Mouse (Mus musculus) c-Kit-negative CD71-positive TER-119-positive erythroid progenitor cells, embryonic 14.5 days (primary cell): Measurements from ENCODE around the gene Ncbp2.
"Not testable (repeated sequence)": the region's sequence is repeated elsewhere in the genome, so short reads cannot be mapped to it uniquely, and the experiment has no call there.

Source experiments
- DNase-seq: peaks from one replicate; pipeline ENCODE4 v3.0.0-alpha.2; 2013; ENCODE audit warnings: low read depth, low spot score

The Ncbp2 gene

DNA sequence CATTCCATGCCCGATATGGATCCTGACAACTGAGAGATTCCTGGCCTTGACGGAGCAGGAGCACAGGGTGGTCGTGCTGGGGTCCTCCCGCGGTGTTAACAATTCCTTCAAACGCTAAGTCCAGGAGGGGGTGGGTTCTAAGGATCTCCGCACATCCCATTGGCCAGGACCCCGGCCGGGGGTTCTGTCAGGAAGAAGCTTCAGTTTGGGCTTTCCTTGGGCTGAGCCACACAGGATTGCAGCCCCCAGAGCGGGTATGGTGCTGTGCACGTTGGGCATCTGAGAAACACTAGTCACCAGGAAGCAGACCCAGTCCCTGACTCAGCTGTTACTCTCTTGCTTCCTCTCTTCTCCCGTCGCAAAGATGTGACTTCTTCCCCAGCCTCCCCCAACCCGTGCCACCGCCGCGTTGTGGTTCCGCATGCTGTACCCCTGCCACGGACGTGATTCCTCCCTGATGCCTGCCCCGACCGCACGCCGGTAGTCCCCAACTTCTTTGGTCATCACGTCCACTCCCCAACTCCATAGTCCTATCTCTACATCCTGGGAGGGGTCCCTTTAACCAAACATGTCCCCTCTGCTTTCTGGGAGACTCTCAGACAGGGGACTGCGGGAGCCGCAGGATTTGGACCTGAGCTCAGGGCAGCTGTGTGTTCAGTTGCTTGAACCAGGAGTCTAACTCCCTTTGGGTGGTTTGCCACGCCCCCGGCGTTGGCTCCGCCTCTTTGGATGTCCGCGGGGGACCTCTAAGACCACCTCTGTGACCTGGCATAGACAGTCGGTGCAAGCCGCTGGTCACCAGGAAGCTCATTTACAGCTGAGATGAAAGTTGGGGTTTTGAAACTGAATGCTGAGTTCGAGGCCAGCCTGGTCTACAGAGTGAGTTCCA lies 13.0 kb upstream of the Ncbp2 start:
- no peak for DNase-seq

DNA sequence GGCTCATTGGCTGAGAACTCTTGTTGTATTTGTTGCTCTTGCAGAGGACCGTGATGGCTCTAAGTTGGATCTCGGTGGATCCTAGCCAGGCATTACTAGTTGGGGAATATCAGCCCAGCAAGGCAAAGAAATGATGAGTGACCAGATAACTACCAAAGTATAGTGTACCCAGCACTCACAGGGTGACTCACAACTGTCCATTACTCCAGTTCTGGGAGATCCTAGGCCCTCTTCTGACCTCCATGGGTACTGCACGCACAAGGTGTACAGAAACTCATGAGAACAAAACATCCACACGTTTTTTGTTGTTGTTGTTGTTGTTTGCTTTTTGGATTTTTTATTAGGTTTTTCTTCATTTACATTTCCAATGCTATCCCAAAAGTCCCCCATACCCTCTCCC lies 11.7 kb upstream of the Ncbp2 start:
- DNase-seq = no peak

DNA sequence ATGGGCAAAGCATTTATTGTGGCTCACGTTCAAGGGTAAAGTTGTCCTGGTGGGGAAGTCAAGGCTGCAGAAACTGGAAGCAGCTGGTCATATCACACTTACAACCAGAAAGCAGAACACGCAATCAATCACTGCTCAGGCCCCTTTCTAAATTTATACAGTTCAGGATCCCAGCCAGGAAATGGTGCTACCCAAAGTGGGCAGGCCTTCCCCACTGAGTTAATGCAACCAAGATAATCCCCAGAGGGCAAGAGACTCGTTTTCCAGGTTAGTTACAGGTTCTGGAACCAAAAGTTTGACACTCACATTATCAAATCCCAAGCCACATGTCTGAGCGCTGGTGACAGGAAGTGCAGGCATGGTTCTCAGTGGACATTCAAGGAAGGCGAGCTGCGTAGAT lies 9.5 kb upstream of the Ncbp2 start:
- no peak for DNase-seq

DNA sequence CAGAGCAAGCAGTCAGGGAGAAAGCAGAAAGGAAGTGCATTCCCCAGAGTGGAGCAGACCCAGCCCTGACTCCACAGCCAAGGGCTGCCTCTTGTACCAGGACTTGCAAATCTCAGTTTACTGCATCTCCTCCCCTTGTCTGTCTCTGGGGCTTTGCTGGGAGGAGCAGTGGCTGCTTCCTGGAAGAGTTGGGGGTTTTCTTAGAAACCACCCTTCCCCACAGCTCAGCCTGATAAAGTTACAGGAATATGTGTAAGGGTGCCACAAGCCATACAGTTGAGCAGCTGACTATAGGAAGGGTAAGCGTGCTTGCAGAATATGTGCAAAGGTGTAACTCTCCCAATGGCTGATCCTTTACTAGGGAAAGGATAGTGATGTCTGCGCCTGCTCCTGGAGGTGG lies 7.7 kb upstream of the Ncbp2 start:
- DNase-seq = no peak

DNA sequence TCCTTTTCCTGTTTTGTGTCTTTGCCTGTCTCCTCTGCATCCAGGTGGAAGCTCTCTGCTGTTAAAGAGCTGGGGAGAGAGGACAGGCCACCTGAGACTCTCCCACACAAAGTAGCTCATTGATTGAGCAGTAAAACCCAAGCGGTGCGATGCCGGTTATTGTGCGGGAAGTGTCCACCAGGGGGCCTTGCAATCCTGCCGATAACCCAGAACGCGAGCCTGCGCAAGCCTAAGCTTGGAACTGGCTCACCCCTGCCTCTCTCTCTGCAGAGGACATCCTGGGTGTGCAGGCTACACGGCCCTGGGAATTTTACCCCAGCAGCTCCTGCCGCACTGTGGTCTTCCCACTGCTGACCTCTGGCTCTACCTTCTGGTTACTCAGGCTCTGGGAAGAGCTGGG lies 4.3 kb upstream of the Ncbp2 start:
- DNase-seq = peak; percentile 32

DNA sequence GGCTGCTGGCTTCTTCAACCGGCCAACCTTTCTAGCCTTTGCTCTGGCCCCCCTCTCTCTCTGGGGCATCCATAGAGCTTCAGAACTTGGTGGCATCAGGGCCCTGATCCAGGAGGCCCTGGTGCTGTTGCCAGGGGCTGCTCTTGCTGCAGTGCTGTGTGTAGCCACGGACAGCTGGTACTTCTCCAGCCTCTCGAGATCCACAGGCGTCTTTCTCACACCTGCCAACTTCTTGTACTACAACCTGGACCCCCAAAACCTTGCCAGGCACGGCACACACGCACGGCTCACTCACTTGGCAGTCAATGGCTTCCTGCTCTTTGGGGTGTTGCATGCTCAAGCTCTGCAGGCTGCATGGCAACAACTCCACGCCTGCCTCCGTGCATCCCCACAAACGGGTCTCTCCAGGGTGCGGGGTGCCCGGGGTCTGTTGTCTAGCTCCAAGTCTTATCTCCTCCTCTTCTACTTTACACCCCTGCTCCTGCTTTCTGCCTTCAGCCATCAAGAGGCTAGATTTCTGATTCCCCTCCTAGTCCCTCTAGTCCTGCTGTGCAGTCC lies 3.5 kb upstream of the Ncbp2 start:
- no peak for DNase-seq

DNA sequence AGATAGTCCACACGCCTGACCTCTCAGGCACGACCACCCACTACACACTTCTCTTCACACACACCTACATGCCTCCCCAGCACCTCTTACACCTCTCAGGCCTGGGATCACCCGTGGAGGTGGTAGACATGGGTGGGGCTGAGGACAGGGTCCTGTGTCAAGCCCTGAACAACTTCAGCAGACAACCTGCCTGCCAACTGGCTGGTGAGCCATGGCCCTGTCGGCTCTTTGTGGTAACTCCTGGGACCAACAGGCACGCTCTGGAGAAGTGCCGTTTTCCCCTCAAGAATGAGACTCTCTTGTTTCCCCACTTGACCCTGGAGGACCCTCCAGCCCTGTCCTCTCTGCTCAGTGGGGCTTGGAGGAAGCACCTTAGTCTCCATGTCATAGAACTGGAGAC lies 2.9 kb upstream of the Ncbp2 start:
- DNase-seq = no peak

DNA sequence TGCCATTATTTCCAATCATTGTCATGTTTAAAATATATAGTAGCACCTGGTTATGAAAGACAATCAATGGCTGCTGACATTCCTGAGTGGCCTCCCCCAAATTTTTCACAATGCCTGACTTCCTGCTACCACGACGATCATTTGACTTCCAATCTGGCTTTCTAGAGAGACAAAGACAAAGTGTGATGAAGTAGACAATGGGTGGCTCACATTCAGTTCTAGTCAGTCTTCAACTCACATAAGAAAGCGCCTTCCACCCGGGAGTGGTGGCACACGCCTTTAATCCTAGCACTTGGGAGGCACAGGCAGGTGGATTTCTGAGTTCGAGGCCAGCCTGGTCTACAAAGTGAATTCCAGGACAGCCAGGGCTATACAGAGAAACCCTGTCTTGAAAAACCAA lies 2.3 kb upstream of the Ncbp2 start:
- DNase-seq = not testable (repeated sequence)

DNA sequence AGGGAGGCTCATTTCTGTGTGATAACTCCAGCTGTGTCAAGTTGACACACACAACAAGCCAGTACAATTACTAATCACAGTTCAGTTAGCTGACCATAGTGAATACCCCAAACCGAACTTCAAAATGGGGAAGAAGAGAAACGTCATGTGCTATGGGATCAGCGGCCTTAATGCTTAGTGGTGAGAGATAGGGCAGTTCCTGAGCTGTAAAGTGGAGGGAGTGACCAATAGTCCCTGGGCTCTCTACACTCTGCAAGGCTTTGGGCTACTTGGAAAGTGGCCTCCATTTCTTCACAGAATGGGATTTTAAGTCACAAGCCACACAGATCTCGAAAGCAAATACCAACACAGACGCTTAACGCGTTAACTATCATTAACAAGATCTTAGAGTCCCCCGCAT lies 980 bp upstream of the Ncbp2 start:
- peak; percentile 11 for DNase-seq

DNA sequence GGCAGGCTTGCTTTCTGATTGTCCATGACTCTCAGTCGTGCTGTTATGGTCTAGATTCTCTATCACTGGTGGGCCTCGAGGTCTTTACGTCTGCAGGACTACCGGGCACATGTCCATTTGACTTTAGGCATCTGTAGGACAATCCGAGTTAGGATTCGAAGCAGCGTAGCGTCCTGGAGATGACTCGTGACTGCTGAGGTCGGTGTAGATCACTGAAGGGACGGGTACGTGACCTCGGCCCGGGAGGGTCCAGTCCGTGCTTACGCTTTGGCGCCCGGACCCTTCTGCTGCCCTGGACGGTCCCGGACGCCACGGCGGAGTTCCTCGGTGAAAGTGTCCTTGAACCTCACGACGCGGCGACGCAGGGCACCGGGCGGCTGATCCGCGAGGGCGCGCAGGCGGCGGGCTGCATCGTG lies 404 bp upstream of the Ncbp2 start:
- DNase-seq = no peak

DNA sequence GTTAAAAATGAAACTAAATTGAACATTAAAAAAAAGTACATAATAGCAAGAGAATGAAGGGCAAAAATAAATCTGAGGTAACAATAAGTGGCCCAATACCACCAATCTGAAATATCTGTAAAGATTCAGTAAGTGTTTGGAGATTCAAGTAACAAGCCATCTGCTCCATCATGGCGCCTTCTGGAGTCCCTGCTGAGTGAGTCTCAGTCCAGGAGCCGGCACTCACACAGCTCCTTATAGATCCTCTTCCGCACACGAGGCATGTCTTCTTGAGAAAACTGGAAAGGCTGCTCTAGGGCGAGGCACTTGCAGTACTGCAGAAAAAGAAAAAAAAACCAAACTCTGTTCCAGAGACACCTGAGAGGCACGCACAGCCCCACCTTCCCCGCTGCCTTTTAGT lies 14.9 kb downstream of the Ncbp2 start:
- no peak for DNase-seq

DNA sequence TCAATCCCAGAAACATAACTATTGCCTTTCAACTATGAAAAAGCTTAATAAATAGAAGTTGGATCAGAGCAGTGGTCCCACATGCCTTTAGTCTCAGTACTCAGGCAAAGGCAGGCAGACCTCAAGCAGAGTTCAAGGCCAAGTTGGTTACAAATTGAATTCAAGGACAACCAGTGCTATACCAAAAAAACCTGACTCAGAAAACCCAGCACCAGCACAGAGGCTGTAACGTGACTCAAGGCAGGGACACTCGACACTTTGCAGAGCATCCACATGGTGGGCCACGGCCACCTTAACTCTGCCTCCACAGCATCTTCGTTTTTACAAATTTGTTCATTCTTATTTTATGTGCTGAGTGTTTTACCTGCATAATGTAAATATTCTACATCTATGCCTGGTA lies 26.9 kb downstream of the Ncbp2 start:
- no peak for DNase-seq

DNA sequence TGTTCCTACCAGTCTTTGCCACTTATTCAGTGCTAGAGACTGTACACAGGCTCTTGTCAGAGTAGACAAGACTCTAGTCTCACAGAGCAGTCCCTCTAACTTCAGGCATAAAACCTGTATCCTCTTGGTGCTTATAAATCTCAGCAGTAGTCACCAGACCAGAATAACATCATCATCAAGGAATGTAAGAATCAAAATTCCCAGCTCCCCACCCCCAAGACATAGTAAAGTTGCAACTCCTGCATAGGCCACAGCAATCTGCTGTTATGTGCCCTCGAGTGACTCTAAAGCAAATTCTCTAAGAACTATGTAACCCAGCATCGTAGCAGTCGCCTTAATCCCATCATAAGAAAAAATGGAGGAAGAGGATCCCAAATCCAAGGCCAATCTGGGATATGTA lies 31.2 kb downstream of the Ncbp2 start:
- no peak for DNase-seq

DNA sequence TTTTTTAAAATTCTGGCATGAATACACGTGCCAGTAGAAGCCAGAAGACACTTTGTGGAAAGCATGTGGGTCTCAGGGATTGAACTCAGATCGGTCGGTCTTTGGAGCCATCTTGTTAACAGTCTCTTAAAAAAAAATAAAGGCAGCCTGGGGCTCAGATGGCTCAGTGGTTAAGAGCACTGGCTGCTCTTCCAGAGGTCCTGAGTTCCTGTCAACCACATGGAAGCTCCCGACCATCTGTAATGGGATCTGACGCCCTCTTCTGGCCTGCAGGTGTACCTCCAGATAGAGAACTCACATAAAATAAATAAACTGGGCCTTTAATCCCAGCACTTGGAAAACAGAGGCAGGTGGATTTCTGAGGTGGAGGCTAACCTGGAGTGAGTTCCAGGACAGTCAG lies 32.6 kb downstream of the Ncbp2 start:
- no peak for DNase-seq

DNA sequence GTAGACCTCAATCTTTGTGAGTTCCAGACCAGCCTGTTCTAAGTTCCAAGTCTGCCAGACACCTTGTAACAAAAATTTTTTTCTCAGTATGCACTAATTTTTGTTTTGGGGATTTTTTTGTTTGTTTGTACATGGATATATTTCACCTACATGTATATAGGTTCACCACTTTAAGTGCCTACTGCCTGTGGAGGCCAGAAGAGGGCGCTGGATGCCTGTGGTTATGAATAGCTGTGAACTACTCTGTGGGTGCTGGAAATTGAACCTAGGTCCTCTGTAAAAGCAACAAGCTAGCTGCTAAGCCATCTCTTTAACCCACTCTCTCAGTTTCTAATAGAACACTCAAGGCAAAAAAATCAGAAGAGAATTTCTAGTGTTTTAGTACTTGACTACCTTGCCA lies 43.7 kb downstream of the Ncbp2 start:
- DNase-seq = no peak

DNA sequence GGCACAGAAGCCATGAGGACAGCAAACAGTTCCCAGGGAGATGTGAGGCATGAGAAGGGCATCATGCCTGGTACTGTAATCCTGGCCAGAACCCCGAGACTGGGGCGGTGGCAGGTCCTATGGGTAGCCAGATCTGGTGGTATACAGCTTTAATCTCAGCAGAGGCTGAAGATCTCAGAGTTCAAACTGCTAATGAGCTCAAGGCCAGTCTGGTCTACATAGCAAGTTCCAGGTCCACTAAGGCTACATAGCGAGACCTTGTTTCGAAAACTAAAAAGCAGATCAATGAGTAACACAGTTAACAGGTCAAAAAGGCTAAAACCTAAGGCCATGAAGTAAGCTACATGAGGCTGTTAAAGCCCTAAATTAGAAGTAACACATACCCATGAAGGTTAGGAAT lies 44.9 kb downstream of the Ncbp2 start:
- no peak for DNase-seq

DNA sequence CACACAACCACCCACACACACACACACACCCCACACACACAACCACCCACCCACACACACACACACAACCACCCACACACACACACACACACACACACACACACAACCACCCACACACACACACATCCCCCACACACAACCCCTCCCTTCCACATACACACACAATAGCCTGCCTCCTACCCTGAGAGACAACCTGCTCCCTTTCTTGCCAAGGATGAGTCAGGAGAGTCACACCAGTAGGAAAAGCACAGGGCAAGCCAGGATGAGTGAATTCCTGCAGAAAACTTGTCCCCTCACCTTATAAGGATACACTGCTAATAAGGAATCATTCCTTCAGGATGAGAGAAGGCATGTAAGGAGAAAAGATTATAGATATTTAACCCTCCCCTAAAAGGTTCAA lies 45.6 kb downstream of the Ncbp2 start:
- no peak for DNase-seq

DNA sequence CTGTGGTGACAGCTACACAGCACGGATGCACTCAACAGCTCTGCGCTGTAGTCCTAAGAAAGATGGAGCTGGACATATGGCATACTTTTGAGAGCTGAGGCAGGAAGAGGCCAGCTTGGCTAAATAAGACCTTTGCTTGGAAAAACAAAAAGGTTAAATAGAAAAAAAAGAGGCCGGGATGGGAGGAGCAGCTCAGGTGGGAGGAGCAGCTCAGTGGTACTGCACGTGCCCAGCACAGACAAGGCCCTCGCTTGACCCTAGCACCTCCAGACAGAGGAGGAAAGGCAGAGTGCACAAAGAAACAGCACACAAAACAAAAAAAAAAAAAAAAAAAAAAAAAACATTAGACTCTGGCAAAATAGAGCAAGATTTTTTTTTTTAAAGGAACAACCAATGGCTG lies 48.1 kb downstream of the Ncbp2 start:
- DNase-seq = no peak

DNA sequence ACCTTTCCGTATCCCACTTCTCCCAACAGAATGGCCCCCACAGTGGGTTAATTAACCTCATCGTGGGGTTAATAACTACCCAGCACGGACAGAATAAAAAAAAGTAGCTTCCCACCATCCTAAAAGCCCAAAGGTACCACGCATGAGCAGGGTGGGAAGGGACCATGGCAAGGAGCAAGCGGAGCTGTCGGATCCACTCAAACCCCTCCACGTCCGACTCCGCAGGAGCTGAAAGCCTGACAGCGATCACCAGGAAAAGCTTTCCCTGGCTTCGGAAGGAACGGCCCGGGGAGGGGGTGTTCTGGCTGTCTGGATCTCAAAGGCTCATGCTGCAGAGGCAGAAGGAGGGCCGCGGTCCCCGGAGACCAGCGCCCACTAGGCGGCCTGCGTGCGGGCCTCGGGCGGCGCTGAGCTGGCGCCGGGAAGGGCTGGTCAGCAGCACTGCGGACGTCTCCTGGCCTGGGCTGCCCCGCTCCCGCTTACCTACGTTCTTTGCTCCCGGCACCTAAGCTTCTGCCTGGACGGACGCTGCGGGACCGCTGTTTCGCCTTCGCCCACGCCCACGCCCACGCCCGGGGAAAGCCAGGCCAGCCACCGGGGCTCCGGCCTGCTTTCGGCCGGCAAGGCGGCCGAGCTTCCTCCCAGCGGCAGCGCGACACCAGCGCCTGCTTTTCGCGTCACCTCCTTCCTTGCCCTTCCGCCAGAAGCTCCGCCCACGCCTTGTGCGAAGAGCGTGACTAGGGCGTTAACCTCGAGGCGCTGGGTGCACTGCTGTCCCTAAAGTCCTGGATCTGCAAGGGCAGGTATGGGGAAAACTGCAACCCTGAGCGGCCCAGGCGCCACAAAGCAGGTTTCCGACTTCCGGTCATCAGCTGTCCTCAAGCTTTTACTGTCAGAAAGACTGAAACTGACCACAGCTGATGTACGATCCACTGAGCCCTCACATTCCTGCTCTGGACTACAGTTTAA lies 54.5 kb downstream of the Ncbp2 start, which contains the start of gene Senp5:
Gene Senp5, minus strand, starts transcription at position 779 of the 969 bp plus-strand sequence.
- DNase-seq = peak; percentile 85

DNA sequence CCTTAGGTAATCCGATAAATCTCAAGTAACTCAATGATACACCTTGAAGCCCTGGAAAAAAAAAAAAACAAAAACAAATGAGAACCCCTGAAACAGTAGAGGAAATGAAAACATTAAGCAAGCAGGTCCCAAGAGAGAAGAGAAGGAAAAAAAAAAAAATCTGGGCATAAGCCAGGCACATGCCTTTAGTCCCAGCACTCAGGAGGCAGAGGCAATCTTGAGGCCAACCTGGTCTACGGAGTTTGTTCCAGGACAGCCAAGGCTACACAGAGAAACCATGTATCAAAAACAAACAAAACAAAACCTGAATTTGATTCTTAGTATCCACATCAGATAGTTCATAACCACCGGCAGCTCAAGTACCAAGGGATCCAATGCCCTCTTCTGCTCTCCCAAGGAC lies 56.4 kb downstream of the Ncbp2 start:
- no peak for DNase-seq

DNA sequence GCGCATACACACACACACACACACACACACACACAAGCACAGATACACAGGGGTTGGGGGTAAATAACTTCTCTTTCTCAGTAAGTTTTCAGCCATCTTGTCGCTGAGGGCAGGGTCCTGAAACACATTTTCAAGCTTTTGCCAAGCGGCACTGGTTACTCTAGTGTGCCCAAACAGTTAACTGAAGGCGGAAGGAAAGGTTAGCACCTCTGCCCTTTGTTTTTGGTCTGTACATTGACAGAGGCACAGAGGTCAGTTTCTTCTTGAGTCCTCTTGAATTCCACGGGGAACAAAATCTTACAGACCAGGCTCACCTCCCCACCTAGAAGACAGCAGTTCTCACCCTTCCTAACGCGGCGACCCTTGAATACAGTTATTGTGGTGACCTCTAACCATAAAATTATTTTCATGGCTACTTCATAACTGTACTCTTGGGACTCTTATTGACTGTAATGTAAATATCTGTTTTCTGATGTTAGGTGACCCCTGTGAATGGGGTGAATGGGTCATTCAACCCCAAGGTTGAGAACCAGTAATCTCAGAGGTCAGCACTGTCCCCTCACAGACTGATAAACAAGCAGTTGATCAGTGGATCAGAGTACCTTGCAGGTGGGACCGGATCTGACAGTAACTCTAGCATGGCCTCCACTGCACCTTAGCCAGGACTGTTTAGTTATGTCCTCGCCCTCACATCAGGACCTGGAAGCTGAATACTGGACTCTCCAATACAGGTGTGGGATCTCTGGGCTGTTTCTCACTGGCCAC lies 60.4 kb downstream of the Ncbp2 start:
- no peak for DNase-seq

DNA sequence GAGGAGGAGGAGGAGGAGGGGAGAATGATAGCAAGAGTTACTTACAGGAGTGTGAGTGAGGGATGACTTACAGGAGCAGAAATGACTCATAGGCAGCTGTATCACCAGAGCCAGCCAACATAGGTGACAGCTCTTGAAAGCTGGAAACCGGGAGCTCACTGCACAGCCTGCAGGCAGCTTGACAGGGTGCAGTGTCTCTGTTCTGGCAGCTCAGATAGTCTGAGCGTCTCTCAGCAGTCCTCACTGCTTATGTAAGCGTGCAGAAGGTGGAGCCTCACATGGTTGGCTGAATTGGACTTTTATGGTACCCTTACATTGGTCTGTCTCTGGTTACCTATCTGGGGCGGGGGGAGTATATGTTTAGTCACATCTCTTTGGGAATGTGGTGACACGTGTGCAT lies 61.6 kb downstream of the Ncbp2 start:
- no peak for DNase-seq
